Mouse (Mus musculus) liver, embryonic 14.5 days (tissue): ENCODE data around the gene Uncx.

Experiments
- CTCF ChIP-seq: IDR thresholded peaks from 2 replicates; pipeline ENCODE4 v1.5.1; 2016; ENCODE audit warnings: antibody characterized with exemption, low read depth, control low read depth
- EP300 ChIP-seq: IDR thresholded peaks from 2 replicates; pipeline ENCODE4 v1.6.1; 2016; ENCODE audit warnings: antibody characterized with exemption, low read depth

DNA sequence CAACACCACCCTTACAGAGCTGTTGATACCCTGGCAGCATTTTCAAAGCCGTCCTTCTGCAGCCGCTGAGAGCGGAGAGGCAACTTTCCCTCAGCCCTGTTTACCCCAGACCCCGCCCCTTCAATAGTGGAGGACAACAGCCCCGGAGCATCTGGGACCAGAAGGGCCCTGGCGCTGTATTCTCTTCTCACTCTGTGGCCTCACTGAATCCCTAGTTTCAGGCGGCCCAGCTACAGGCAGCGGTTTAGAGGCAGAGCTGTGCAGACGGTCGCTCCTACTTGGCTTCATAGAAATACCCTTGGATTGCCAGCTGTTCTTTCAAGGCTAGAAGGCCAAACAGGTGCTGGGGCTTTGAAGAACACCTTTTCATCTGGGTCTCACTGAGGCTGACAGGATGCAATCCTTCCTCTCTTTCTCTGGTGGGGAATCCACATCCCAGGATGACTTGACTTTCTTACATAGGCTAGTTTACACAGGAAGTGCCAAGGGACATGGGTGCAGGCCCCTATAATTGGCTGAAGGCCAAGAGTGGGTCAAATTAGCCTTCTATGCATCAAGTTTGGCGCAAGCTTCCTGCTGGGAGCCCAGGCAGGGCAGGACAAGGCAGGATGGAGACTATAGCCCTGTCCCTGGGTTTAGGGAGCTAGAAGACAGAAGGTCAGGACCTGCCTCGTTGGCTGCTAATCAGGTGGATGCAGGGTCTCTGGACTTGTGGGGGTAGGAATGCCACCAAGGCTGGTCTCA lies 15.8 kb downstream of the Uncx start:
- TF ChIP-seq CTCF (no peak), EP300 (no peak)
